Mouse (Mus musculus): Measurements from ENCODE around the gene Lmln. TPM values are rescaled to one million over a fixed set of nuclear protein-coding genes. Genes with fewer than 3 reads are reported as not detected.
"Not testable (repeated sequence)": the region's sequence is repeated elsewhere in the genome, so short reads cannot be mapped to it uniquely, and the experiment has no call there.

Gene Lmln
- polyA plus RNA-seq, 1 experiment from 2014 or later = 5.1 TPM

DNA sequence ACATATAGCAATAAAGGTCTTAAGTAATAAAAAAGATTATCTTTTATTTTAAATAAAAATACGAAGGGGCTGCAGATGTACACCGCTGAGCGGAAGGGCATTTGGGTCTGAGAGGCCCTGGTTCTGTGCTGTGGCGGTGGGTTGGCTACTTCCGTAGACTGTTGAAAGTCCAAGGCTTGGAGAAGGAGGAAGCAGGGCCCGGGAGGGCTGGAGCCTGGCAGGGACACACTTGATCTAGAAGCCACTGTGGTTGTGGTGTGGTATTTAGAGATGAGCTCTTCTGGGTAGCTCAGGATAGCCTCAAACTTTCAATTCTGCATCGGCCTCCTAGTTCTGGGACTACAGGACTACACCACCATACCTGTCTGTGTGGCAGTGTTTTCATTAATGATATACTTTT, 17.7 kb downstream of the Lmln start:
- H3K4me2 ChIP-seq = no peak overlapping the region
- no peaks in the 10 kb centered on the region for H3K9me3 ChIP-seq (replicated peaks)
- H3K36me3 ChIP-seq = peaks cover 33% of the 10 kb centered on the region
- 94% methylated on average over 7 of the region's 7 CpGs for WGBS
- H3K9ac ChIP-seq (replicated peaks) = no peak overlapping the region
- no peaks in the 10 kb centered on the region for H3K27me3 ChIP-seq (replicated peaks)
- no peaks in the 10 kb centered on the region for H3K4me1 ChIP-seq
- no peak overlapping the region for H3K4me3 ChIP-seq (replicated peaks)
- no peak overlapping the region for H3K27ac ChIP-seq (replicated peaks)
- no peak for ATAC-seq (ENCODE audit: low FRiP score)

DNA sequence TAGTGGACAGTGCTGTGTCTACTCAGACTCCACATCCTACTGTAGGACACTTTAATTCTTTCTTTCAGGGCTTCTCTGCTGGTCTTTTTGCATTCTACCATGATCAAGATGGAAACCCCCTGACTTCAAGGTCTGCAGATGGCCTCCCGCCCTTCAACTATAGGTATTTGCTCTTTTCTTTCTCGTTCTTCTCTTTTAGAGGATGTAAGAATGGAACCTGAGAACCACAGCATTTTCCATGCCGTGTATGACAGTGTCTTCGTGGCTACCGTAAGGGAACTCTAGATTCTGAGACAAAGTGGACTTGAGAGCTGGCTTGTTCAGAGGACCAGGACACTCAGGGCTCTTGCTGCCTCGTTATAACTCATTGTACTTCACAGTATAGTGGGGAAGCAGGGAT, 20.6 kb downstream of the Lmln start:
- H3K4me2 ChIP-seq = no peak overlapping the region
- no peak for ATAC-seq (ENCODE audit: low FRiP score)
- no peaks in the 10 kb centered on the region for H3K9me3 ChIP-seq (replicated peaks)
- no peak overlapping the region for H3K4me3 ChIP-seq (replicated peaks)
- WGBS = 94% methylated on average over 6 of the region's 6 CpGs
- H3K4me1 ChIP-seq = no peaks in the 10 kb centered on the region
- no peak overlapping the region for H3K9ac ChIP-seq (replicated peaks)
- H3K27me3 ChIP-seq (replicated peaks) = no peaks in the 10 kb centered on the region
- H3K27ac ChIP-seq (replicated peaks) = no peak overlapping the region
- peaks cover 20% of the 10 kb centered on the region for H3K36me3 ChIP-seq

GRCm38 (mm10) chr16:33083996-33084395, 21.7 kb downstream of the Lmln start:
- no peaks in the 10 kb centered on the region for H3K9me3 ChIP-seq (replicated peaks)
- H3K27ac ChIP-seq (replicated peaks) = no peak overlapping the region
- peaks cover 20% of the 10 kb centered on the region for H3K36me3 ChIP-seq
- no peaks in the 10 kb centered on the region for H3K4me1 ChIP-seq
- no peaks in the 10 kb centered on the region for H3K27me3 ChIP-seq (replicated peaks)
- no peak for ATAC-seq (ENCODE audit: low FRiP score)
- no peak overlapping the region for H3K4me2 ChIP-seq
- H3K4me3 ChIP-seq (replicated peaks) = no peak overlapping the region
- H3K9ac ChIP-seq (replicated peaks) = no peak overlapping the region
- 94% methylated on average over 2 of the region's 2 CpGs for WGBS

GRCm38 (mm10) chr16:33085666-33086065, 23.3 kb downstream of the Lmln start:
- no peak overlapping the region for H3K9ac ChIP-seq (replicated peaks)
- H3K27ac ChIP-seq (replicated peaks) = no peak overlapping the region
- H3K4me2 ChIP-seq = no peak overlapping the region
- H3K9me3 ChIP-seq (replicated peaks) = no peaks in the 10 kb centered on the region
- peaks cover 31% of the 10 kb centered on the region for H3K36me3 ChIP-seq
- no peak overlapping the region for H3K4me3 ChIP-seq (replicated peaks)
- H3K4me1 ChIP-seq = no peaks in the 10 kb centered on the region
- no peak for ATAC-seq (ENCODE audit: low FRiP score)
- WGBS = 82% methylated on average over 8 of the region's 8 CpGs
- H3K27me3 ChIP-seq (replicated peaks) = no peaks in the 10 kb centered on the region

DNA sequence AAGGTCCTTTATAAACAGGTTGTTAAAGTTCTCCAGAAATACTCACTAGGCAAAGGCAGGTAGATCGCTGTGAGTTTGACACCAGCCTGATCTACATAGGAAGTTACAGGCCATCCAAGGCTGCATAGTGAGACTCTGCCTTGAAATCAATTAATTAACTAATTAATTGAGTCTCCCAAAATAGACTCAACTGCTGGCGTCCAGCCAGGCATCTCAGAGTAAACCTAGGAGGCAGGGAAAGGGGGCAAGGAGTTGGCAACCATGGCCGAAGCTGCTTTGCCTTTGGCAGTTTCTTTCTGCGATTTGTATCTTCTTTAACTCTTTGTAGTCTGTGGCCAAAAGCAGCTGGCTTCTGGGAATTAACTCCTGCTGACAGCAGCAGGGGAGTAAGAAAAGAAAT, 51.4 kb downstream of the Lmln start:
- Histone ChIP-seq H3K27me3 (replicated peaks) (no peaks in the 10 kb centered on the region), H3K36me3 (peaks cover 22% of the 10 kb centered on the region), H3K27ac (replicated peaks) (no peak overlapping the region), H3K9me3 (replicated peaks) (no peaks in the 10 kb centered on the region), H3K4me3 (replicated peaks) (no peak overlapping the region), H3K4me2 (no peak overlapping the region), H3K4me1 (peaks cover 5% of the 10 kb centered on the region; the same call in 1 of the 2 replicates), H3K9ac (replicated peaks) (no peak overlapping the region)
- ATAC-seq (ENCODE audit: low FRiP score) = no peak
- 38% methylated on average over 4 of the region's 4 CpGs for WGBS

DNA sequence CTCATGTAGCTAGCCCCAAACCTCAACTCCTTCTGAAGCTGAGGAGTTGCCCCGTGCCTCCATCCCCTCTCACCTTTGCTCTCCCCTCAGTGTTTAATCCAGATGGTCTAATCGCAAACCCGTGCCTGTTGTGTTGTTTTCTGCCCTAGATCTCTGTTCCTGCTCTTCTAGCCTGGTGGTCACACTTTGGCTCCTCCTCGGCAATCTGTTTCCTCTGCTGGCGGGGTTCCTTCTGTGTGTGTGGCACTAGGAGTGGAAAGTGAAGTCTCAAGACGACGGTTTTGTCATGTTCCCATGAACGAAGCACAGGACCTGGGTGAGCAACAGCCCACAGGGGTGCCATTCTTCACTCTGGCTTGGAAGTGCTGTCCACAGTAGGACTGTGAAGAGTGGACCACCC, 61.1 kb downstream of the Lmln start:
- Histone ChIP-seq H3K4me1 (no peaks in the 10 kb centered on the region), H3K36me3 (peaks cover 21% of the 10 kb centered on the region), H3K4me3 (replicated peaks) (no peak overlapping the region), H3K9me3 (replicated peaks) (no peaks in the 10 kb centered on the region), H3K27me3 (replicated peaks) (no peaks in the 10 kb centered on the region), H3K9ac (replicated peaks) (no peak overlapping the region), H3K4me2 (no peak overlapping the region), H3K27ac (replicated peaks) (no peak overlapping the region)
- no peak for ATAC-seq (ENCODE audit: low FRiP score)
- 82% methylated on average over 8 of the region's 8 CpGs for WGBS

DNA sequence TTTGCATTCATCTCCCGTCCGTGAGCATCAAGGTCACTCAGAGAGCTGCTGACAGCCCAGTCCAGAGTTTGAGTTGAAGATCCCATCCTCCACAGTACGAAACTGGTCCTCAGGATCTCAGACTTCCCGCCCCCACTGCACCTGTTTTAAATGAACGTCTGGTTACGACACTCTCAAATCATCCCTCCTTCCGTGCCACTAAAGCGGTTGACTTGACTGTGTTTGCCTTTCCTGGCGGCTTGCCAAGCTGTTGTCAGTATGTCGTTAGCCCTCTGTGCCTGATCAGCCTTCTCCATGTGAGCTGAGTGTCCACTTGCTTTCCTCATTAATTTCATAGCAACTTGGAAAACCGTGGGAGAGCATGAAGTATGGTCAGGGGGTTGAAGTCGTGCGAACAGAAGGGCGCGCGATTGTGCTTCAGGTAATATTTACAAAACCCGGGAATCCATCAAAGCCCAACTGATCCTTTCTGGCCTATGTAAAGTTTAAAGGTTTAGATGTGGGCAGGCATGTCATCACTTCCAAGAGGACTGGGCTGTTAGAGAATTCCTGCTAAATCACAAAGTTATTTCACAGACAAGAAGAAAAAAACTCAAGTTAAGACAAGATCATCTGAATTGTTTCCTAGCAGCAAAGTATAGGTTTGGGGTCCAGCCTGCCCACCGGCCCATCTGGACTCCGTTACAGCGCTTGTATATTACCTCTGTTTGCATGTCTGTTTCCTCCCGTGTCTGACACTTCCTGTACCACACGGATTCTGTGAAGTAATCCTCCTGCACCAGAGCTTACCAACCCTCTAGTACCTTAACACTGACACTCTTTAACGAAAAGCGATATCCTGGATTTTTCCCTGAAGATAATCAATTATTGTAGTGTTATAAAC, 61.9 kb downstream of the Lmln start:
- 70% methylated on average over 24 of the region's 24 CpGs for WGBS
- Histone ChIP-seq H3K4me1 (no peaks in the 10 kb centered on the region), H3K9me3 (replicated peaks) (no peaks in the 10 kb centered on the region), H3K27me3 (replicated peaks) (no peaks in the 10 kb centered on the region), H3K4me2 (no peak overlapping the region), H3K36me3 (peaks cover 21% of the 10 kb centered on the region), H3K9ac (replicated peaks) (no peak overlapping the region), H3K27ac (replicated peaks) (no peak overlapping the region), H3K4me3 (replicated peaks) (no peak overlapping the region)
- no peak for ATAC-seq (ENCODE audit: low FRiP score)

DNA sequence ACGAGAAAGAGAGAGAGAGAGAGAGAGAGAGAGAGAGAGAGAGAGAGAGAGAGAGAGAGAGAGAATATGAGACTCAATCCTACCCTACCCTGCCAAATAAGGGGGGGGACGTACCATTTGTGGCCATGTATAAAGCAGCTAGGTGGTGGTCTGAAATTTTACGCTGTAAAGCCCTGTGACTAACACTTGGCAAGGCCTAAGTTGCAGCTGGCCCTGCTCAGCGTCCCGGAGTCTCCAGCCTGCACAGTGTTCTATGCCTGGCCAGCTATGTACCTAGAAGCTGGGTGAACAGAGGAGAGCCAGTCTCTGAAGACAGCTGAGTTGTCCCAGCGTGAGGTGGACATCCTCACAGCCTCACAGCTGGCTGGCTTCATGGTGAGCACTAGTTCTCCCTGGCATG, 64.7 kb downstream of the Lmln start:
- H3K27ac ChIP-seq (replicated peaks) = no peak overlapping the region
- no peak overlapping the region for H3K9ac ChIP-seq (replicated peaks)
- no peaks in the 10 kb centered on the region for H3K4me1 ChIP-seq
- H3K4me3 ChIP-seq (replicated peaks) = no peak overlapping the region
- peaks cover 21% of the 10 kb centered on the region for H3K36me3 ChIP-seq
- H3K9me3 ChIP-seq (replicated peaks) = no peaks in the 10 kb centered on the region
- WGBS = 65% methylated on average over 6 of the region's 6 CpGs
- H3K27me3 ChIP-seq (replicated peaks) = no peaks in the 10 kb centered on the region
- H3K4me2 ChIP-seq = no peak overlapping the region
- ATAC-seq (ENCODE audit: low FRiP score) = no peak

GRCm38 (mm10) chr16:33130731-33131130, 68.4 kb downstream of the Lmln start:
- H3K27me3 ChIP-seq (replicated peaks) = no peaks in the 10 kb centered on the region
- no peak overlapping the region for H3K4me3 ChIP-seq (replicated peaks)
- H3K4me2 ChIP-seq = no peak overlapping the region
- no peaks in the 10 kb centered on the region for H3K4me1 ChIP-seq
- no peak for ATAC-seq (ENCODE audit: low FRiP score)
- H3K9me3 ChIP-seq (replicated peaks) = no peaks in the 10 kb centered on the region
- no peak overlapping the region for H3K27ac ChIP-seq (replicated peaks)
- no peak overlapping the region for H3K9ac ChIP-seq (replicated peaks)
- no peaks in the 10 kb centered on the region for H3K36me3 ChIP-seq
- 58% methylated on average over 4 of the region's 4 CpGs for WGBS

DNA sequence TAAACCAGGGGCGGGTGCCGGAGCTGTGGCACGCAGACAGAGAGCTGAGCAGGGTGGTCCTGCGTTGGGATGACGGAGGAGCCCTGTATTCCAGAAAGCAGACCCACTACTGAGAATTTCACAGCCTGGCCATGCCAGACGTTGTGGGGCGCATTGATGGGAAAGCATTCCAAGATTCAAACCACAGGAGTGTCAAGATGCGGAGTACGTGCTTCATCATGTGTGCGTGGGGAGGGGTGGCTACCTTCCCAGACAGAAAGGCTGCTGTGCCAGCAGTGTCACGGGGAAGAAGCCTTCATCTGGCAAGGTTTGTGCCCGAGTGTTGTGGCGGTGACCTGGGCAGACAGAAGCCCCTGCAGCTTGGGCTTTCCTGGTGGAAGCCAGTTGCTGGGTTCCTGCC, 70.9 kb downstream of the Lmln start:
- H3K4me2 ChIP-seq = no peak overlapping the region
- no peaks in the 10 kb centered on the region for H3K36me3 ChIP-seq
- H3K9ac ChIP-seq (replicated peaks) = no peak overlapping the region
- no peaks in the 10 kb centered on the region for H3K27me3 ChIP-seq (replicated peaks)
- 77% methylated on average over 13 of the region's 13 CpGs for WGBS
- no peaks in the 10 kb centered on the region for H3K9me3 ChIP-seq (replicated peaks)
- no peak for ATAC-seq (ENCODE audit: low FRiP score)
- H3K27ac ChIP-seq (replicated peaks) = no peak overlapping the region
- H3K4me1 ChIP-seq = no peaks in the 10 kb centered on the region
- no peak overlapping the region for H3K4me3 ChIP-seq (replicated peaks)

DNA sequence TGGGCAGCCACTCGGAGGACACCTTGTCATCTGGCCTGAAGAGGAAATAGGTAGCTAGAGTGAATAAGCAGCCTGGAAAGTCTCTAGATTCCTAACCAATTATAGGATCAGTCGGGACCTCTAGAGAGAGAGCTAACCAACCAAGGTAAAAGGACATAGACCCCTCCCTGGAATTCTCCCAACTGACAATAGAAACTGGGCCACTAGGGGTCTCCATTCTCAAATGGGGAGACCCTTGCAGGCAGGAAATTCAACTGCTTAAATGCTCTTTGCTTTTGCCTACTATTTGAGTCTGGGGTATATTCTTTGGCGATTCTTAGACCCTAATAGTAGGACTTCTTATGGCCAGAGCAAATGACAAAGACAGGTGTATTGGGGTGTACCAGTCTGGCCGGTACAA, 72.8 kb downstream of the Lmln start:
- Histone ChIP-seq H3K27me3 (replicated peaks) (no peaks in the 10 kb centered on the region), H3K4me2 (no peak overlapping the region), H3K9me3 (replicated peaks) (no peaks in the 10 kb centered on the region), H3K9ac (replicated peaks) (no peak overlapping the region), H3K4me3 (replicated peaks) (no peak overlapping the region), H3K27ac (replicated peaks) (no peak overlapping the region), H3K36me3 (no peaks in the 10 kb centered on the region), H3K4me1 (no peaks in the 10 kb centered on the region)
- ATAC-seq (ENCODE audit: low FRiP score) = no peak
- WGBS = 76% methylated on average over 4 of the region's 4 CpGs

- 87% methylated on average over 7 of the region's 7 CpGs for WGBS
- H3K4me2 ChIP-seq; H3K9me3 ChIP-seq (replicated peaks); H3K9ac ChIP-seq (replicated peaks); H3K36me3 ChIP-seq; ATAC-seq (ENCODE audit: low FRiP score); H3K4me1 ChIP-seq; H3K27me3 ChIP-seq (replicated peaks); H3K27ac ChIP-seq (replicated peaks); H3K4me3 ChIP-seq (replicated peaks): not testable (repeated sequence)
These were observed 76.7 kb downstream of the Lmln start for GRCm38 (mm10) chr16:33139061-33139460.

Measured in neural tube, embryonic 15.5 days (tissue).